Mouse (Mus musculus): ENCODE data around the gene Sox6. TPM values are rescaled to one million over a fixed set of nuclear protein-coding genes. Genes with fewer than 3 reads are reported as not detected.

Sox6 gene
- total and polyA plus RNA-seq, 3 experiments: 2.3 to 162 (median 3.8) TPM

- ATAC-seq (ENCODE audit: extremely low read depth, insufficient number of reproducible peaks, low FRiP score, poor library complexity, severe bottlenecking) (peak; percentile 19; the same call in 1 of the 2 replicates), DNase-seq (ENCODE audit: low spot score) (peak; percentile 57)
- peaks cover 45% of the 10 kb centered on the region for H3K4me1 ChIP-seq (ENCODE audit: insufficient read depth, low read depth, low read length)
- no peaks in the 10 kb centered on the region for H3K9me3 ChIP-seq (replicated peaks)
- TF ChIP-seq CTCF (IDR thresholded peaks at IDR 0.05; ENCODE audit: low read depth, low read length) (peak; percentile 49), TAL1 (conservative IDR thresholded peaks at IDR 0.05; ENCODE audit: low read depth, low read length) (no peak)
- peaks cover 79% of the 10 kb centered on the region for H3K27me3 ChIP-seq (ENCODE audit: insufficient read depth, low read length)
- H3K4me3 ChIP-seq (ENCODE audit: low read depth, low read length): peak overlapping the region; percentile 72; the same call in 1 of the 2 replicates
- H3K36me3 ChIP-seq (replicated peaks): no peaks in the 10 kb centered on the region
Measured at GRCm38 (mm10) chr7:116032596-116033307, 5.8 kb downstream of the Sox6 start.

GRCm38 (mm10) chr7:116031718-116032595, 6.6 kb downstream of the Sox6 start:
- Histone ChIP-seq H3K4me1 (ENCODE audit: insufficient read depth, low read depth, low read length) (peaks cover 41% of the 10 kb centered on the region), H3K36me3 (replicated peaks) (no peaks in the 10 kb centered on the region), H3K27me3 (ENCODE audit: insufficient read depth, low read length) (peaks cover 72% of the 10 kb centered on the region), H3K4me3 (ENCODE audit: low read depth, low read length) (peak overlapping the region; percentile 72), H3K9me3 (replicated peaks) (no peaks in the 10 kb centered on the region)
- TF ChIP-seq TAL1 (conservative IDR thresholded peaks at IDR 0.05; ENCODE audit: low read depth, low read length) (no peak), CTCF (IDR thresholded peaks at IDR 0.05; ENCODE audit: low read depth, low read length) (no peak), POLR2AphosphoS5 (IDR thresholded peaks at IDR 0.05; ENCODE audit: insufficient replicate concordance, low read depth, low read length) (no peak), GATA2 (IDR thresholded peaks at IDR 0.05; ENCODE audit: borderline replicate concordance, low read depth, low read length) (no peak), GATA1 (IDR thresholded peaks at IDR 0.05; ENCODE audit: borderline replicate concordance, low read length) (no peak)
- DNase-seq (ENCODE audit: low spot score) (peak; percentile 33), ATAC-seq (ENCODE audit: extremely low read depth, insufficient number of reproducible peaks, low FRiP score, poor library complexity, severe bottlenecking) (peak; percentile 30; the same call in 1 of the 2 replicates)

GRCm38 (mm10) chr7:116031388-116031717, 7.2 kb downstream of the Sox6 start:
- Histone ChIP-seq H3K4me3 (ENCODE audit: low read depth, low read length) (peak overlapping the region; percentile 72), H3K27me3 (ENCODE audit: insufficient read depth, low read length) (peaks cover 66% of the 10 kb centered on the region), H3K9me3 (replicated peaks) (no peaks in the 10 kb centered on the region), H3K4me1 (ENCODE audit: insufficient read depth, low read depth, low read length) (peaks cover 41% of the 10 kb centered on the region), H3K36me3 (replicated peaks) (no peaks in the 10 kb centered on the region)
- ATAC-seq (ENCODE audit: extremely low read depth, insufficient number of reproducible peaks, low FRiP score, poor library complexity, severe bottlenecking) (0 out of 2 replicates have a peak, but pooled peaks have one; percentile 6), DNase-seq (ENCODE audit: low spot score) (no peak)
- TF ChIP-seq CTCF (IDR thresholded peaks at IDR 0.05; ENCODE audit: low read depth, low read length): no peak
- TF ChIP-seq TAL1 (conservative IDR thresholded peaks at IDR 0.05; ENCODE audit: low read depth, low read length): no peak
- no peak for TF ChIP-seq GATA2 (IDR thresholded peaks at IDR 0.05; ENCODE audit: borderline replicate concordance, low read depth, low read length)
- TF ChIP-seq GATA1 (IDR thresholded peaks at IDR 0.05; ENCODE audit: borderline replicate concordance, low read length): no peak
- no peak for TF ChIP-seq POLR2AphosphoS5 (IDR thresholded peaks at IDR 0.05; ENCODE audit: insufficient replicate concordance, low read depth, low read length)

GRCm38 (mm10) chr7:116030597-116031387, 7.8 kb downstream of the Sox6 start:
- H3K27me3 ChIP-seq (ENCODE audit: insufficient read depth, low read length): peaks cover 62% of the 10 kb centered on the region
- H3K4me3 ChIP-seq (ENCODE audit: low read depth, low read length): peak overlapping the region; percentile 72; the same call in 1 of the 2 replicates
- no peak for TF ChIP-seq TAL1 (conservative IDR thresholded peaks at IDR 0.05; ENCODE audit: low read depth, low read length)
- no peak for TF ChIP-seq CTCF (IDR thresholded peaks at IDR 0.05; ENCODE audit: low read depth, low read length)
- TF ChIP-seq POLR2AphosphoS5 (IDR thresholded peaks at IDR 0.05; ENCODE audit: insufficient replicate concordance, low read depth, low read length): no peak
- no peak for TF ChIP-seq GATA1 (IDR thresholded peaks at IDR 0.05; ENCODE audit: borderline replicate concordance, low read length)
- no peak for TF ChIP-seq GATA2 (IDR thresholded peaks at IDR 0.05; ENCODE audit: borderline replicate concordance, low read depth, low read length)
- no peaks in the 10 kb centered on the region for H3K36me3 ChIP-seq (replicated peaks)
- no peak for DNase-seq (ENCODE audit: low spot score)
- peaks cover 41% of the 10 kb centered on the region for H3K4me1 ChIP-seq (ENCODE audit: insufficient read depth, low read depth, low read length)
- no peaks in the 10 kb centered on the region for H3K9me3 ChIP-seq (replicated peaks)
- ATAC-seq (ENCODE audit: extremely low read depth, insufficient number of reproducible peaks, low FRiP score, poor library complexity, severe bottlenecking): no peak

GRCm38 (mm10) chr7:116029991-116030390, 8.6 kb downstream of the Sox6 start:
- Histone ChIP-seq H3K9me3 (replicated peaks) (no peaks in the 10 kb centered on the region), H3K27me3 (ENCODE audit: insufficient read depth, low read length) (peaks cover 57% of the 10 kb centered on the region), H3K4me1 (ENCODE audit: insufficient read depth, low read depth, low read length) (peaks cover 41% of the 10 kb centered on the region), H3K4me3 (ENCODE audit: low read depth, low read length) (no peak overlapping the region), H3K36me3 (replicated peaks) (no peaks in the 10 kb centered on the region)
- ATAC-seq (ENCODE audit: extremely low read depth, insufficient number of reproducible peaks, low FRiP score, poor library complexity, severe bottlenecking): no peak
- no peak for DNase-seq (ENCODE audit: low spot score)
- TF ChIP-seq GATA1 (IDR thresholded peaks at IDR 0.05; ENCODE audit: borderline replicate concordance, low read length): no peak
- TF ChIP-seq GATA2 (IDR thresholded peaks at IDR 0.05; ENCODE audit: borderline replicate concordance, low read depth, low read length): no peak
- no peak for TF ChIP-seq TAL1 (conservative IDR thresholded peaks at IDR 0.05; ENCODE audit: low read depth, low read length)
- no peak for TF ChIP-seq POLR2AphosphoS5 (IDR thresholded peaks at IDR 0.05; ENCODE audit: insufficient replicate concordance, low read depth, low read length)
- TF ChIP-seq CTCF (IDR thresholded peaks at IDR 0.05; ENCODE audit: low read depth, low read length): no peak

Data from G1E (cell line).